Mouse (Mus musculus) embryonic facial prominence, embryonic 15.5 days (tissue): ENCODE measurements around the gene Fam171a1. TPM values are rescaled to one million over a fixed set of nuclear protein-coding genes. Genes with fewer than 3 reads are reported as not detected.

Experiments
- ATAC-seq: fragments of 200-750 bp; cut with Nextera tagmentation; 2 replicates; pipeline ENCODE4 v1.8.0; 2017; ENCODE audit warnings: low read depth, moderate TSS enrichment; ENCODE audit not compliant: insufficient number of reproducible peaks, low FRiP score, low TSS enrichment
- H3K27ac ChIP-seq: fragments of 300-500 bp; sonication (generic); replicated peaks from 2 replicates; pipeline ENCODE4 v1.5.1; 2015; ENCODE audit warnings: mild to moderate bottlenecking, inconsistent platforms
- H3K27me3 ChIP-seq: fragments of 300-500 bp; sonication (generic); 2 replicates; pipeline ENCODE4 v1.6.1; 2015; ENCODE audit warnings: inconsistent platforms
- H3K36me3 ChIP-seq: fragments of 300-500 bp; sonication (generic); 2 replicates; pipeline ENCODE4 v1.6.1; 2015; ENCODE audit warnings: mild to moderate bottlenecking, inconsistent platforms
- H3K4me1 ChIP-seq: fragments of 300-500 bp; sonication (generic); 2 replicates; pipeline ENCODE4 v1.6.1; 2015; ENCODE audit warnings: inconsistent platforms
- H3K4me2 ChIP-seq: fragments of 300-500 bp; sonication (generic); replicated peaks from 2 replicates; pipeline ENCODE4 v1.6.1; 2015; ENCODE audit warnings: mild to moderate bottlenecking, inconsistent platforms
- H3K4me3 ChIP-seq: fragments of 300-500 bp; sonication (generic); replicated peaks from 2 replicates; pipeline ENCODE4 v1.5.1; 2015; ENCODE audit warnings: mild to moderate bottlenecking, inconsistent platforms
- H3K9ac ChIP-seq: fragments of 300-500 bp; sonication (generic); 2 replicates; pipeline ENCODE4 v1.6.1; 2015; ENCODE audit warnings: inconsistent platforms
- H3K9me3 ChIP-seq: fragments of 300-500 bp; sonication (generic); replicated peaks from 2 replicates; pipeline ENCODE4 v1.6.1; 2016; ENCODE audit warnings: inconsistent platforms
- WGBS: fragments of 180-500 bp; shearing (Covaris S2); methylation state at CpG from one replicate; pipeline ENCODE4 v1.1.7; 2015; 5-methylcytosine and 5-hydroxymethylcytosine counted together
- polyA plus RNA-seq: library from polyadenylated mRNA; unstranded; fragments of >200 nt; fragmentation: Nextera tagmentation; extraction: Ambion mirVana; gene quantifications from 2 replicates; pipeline ENCODE4 v1.2.1, GENCODE M21; 2015

Gene Fam171a1
- polyA plus RNA-seq, 1 experiment from 2014 or later: 28.9 TPM

DNA sequence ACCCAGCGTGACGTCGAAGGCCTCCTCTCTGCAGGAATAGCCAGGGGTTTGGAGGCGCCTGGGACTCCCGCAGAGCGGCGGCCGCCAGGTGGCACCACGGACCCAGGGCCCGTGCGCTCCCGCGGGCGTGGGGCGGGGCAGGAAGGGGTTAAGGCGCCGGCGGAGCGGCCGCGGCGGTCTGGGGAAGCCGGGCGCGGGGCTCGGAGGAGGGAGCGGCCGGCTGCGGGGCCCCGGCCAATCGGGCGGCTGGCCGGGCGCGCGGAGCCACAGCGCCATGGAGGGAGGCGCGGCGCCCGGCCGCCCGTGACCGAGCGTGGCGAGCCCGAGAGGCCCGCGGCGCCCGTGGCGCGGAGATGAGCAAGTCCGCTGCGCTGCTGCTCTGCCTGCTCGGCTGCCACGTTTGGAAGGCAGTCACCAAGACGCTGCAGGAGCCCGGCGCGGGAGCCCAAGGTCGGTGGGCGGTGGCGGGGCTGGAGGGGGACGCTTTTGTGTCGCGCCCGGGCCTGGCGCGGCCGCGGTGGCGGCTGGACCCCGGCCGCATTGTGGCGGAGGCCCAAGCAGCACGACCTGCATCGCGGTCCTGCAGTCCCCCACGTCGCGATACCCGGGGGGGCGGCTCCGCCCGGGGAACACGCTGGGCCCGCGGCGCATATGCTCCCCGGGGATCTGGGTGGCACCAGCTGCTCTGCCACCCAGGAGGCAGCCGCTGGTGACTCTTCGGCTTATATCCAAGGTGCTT, 4.3 kb downstream of the Fam171a1 start:
- peak; percentile 90 for ATAC-seq

GRCm38 (mm10) chr2:3118969-3119368, 4.9 kb downstream of the Fam171a1 start:
- peak overlapping the region; percentile 62 for H3K4me2 ChIP-seq
- H3K4me3 ChIP-seq: peak overlapping the region; percentile 93
- under 1% methylated on average over 13 of the region's 16 CpGs for WGBS
- no peaks in the 10 kb centered on the region for H3K27me3 ChIP-seq
- H3K27ac ChIP-seq: peak overlapping the region; percentile 87; the same call in 1 of the 2 replicates
- peaks cover 24% of the 10 kb centered on the region for H3K4me1 ChIP-seq
- H3K9ac ChIP-seq: peak overlapping the region; percentile 84
- H3K36me3 ChIP-seq: no peaks in the 10 kb centered on the region
- no peak for ATAC-seq
- H3K9me3 ChIP-seq: no peaks in the 10 kb centered on the region

More for the DNA sequence above, 4.3 kb downstream of the Fam171a1 start:
- peak overlapping the region; percentile 87 for H3K27ac ChIP-seq
- no peaks in the 10 kb centered on the region for H3K27me3 ChIP-seq
- H3K9ac ChIP-seq: peak overlapping the region; percentile 84
- under 1% methylated on average over 89 of the region's 93 CpGs for WGBS
- no peaks in the 10 kb centered on the region for H3K9me3 ChIP-seq
- H3K36me3 ChIP-seq: no peaks in the 10 kb centered on the region
- H3K4me3 ChIP-seq: peak overlapping the region; percentile 93
- H3K4me1 ChIP-seq: peaks cover 28% of the 10 kb centered on the region
- peak overlapping the region; percentile 62 for H3K4me2 ChIP-seq

GRCm38 (mm10) chr2:3119371-3119935, 5.4 kb downstream of the Fam171a1 start:
- Histone ChIP-seq H3K4me2 (peak overlapping the region; percentile 62), H3K4me3 (peak overlapping the region; percentile 93), H3K4me1 (peaks cover 22% of the 10 kb centered on the region), H3K9ac (no peak overlapping the region), H3K36me3 (no peaks in the 10 kb centered on the region), H3K27ac (no peak overlapping the region), H3K9me3 (no peaks in the 10 kb centered on the region), H3K27me3 (no peaks in the 10 kb centered on the region)
- ATAC-seq: no peak
- 28% methylated on average over 4 of the region's 4 CpGs for WGBS

GRCm38 (mm10) chr2:3122571-3122970, 8.5 kb downstream of the Fam171a1 start:
- no peak overlapping the region for H3K4me3 ChIP-seq
- no peak overlapping the region for H3K27ac ChIP-seq
- no peak overlapping the region for H3K9ac ChIP-seq
- no peaks in the 10 kb centered on the region for H3K27me3 ChIP-seq
- 79% methylated on average over 4 of the region's 4 CpGs for WGBS
- H3K9me3 ChIP-seq: no peaks in the 10 kb centered on the region
- no peaks in the 10 kb centered on the region for H3K36me3 ChIP-seq
- no peak overlapping the region for H3K4me2 ChIP-seq
- no peak for ATAC-seq
- peaks cover 22% of the 10 kb centered on the region for H3K4me1 ChIP-seq

- no peak for ATAC-seq
- WGBS: 67% methylated on average over 4 of the region's 4 CpGs
- no peak overlapping the region for H3K9ac ChIP-seq
These were observed 13.3 kb downstream of the Fam171a1 start for GRCm38 (mm10) chr2:3127256-3127883.

DNA sequence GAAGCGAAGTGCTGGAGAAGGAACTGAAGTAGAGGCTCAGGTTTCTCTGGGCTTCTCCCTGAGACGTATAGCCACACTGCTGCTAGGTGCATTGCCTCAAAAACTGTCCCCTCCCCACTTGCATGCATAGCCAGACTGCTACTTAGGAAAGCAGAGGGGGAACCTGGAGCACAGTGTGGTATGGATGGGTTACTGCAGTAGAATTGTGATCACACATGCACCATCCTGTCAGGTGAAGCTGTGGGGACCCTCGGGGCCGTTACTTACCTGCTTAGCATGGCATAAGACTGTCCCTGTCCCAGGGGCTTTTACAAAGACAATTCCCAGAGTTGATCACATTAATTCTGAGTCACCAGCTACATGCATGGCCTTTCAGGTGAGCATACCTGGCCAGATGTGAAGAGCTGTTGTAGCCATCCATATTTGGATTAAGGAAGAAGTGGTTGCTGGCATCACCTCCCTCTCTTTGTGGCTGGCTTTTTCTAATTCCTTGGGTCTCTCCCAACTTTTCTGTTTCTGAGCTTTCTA, 14.4 kb downstream of the Fam171a1 start:
- WGBS: 58% methylated on average over 4 of the region's 4 CpGs
- no peak for ATAC-seq
- no peaks in the 10 kb centered on the region for H3K27me3 ChIP-seq
- 0 out of 2 replicates have a peak, but pooled peaks cover 14% of the 10 kb centered on the region for H3K4me1 ChIP-seq
- H3K9ac ChIP-seq: no peak overlapping the region
- H3K27ac ChIP-seq: no peak overlapping the region
- no peaks in the 10 kb centered on the region for H3K36me3 ChIP-seq
- no peak overlapping the region for H3K4me2 ChIP-seq
- H3K9me3 ChIP-seq: no peaks in the 10 kb centered on the region
- H3K4me3 ChIP-seq: no peak overlapping the region

More at GRCm38 (mm10) chr2:3127256-3127883, 13.3 kb downstream of the Fam171a1 start:
- H3K36me3 ChIP-seq: no peaks in the 10 kb centered on the region
- H3K4me3 ChIP-seq: no peak overlapping the region
- no peaks in the 10 kb centered on the region for H3K27me3 ChIP-seq
- no peak overlapping the region for H3K4me2 ChIP-seq
- H3K9me3 ChIP-seq: no peaks in the 10 kb centered on the region
- 0 out of 2 replicates have a peak, but pooled peaks cover 14% of the 10 kb centered on the region for H3K4me1 ChIP-seq
- H3K27ac ChIP-seq: no peak overlapping the region

- Histone ChIP-seq H3K4me1 (0 out of 2 replicates have a peak, but pooled peaks cover 14% of the 10 kb centered on the region), H3K27ac (no peak overlapping the region), H3K36me3 (no peaks in the 10 kb centered on the region), H3K9ac (no peak overlapping the region), H3K4me3 (no peak overlapping the region), H3K4me2 (no peak overlapping the region), H3K9me3 (no peaks in the 10 kb centered on the region), H3K27me3 (no peaks in the 10 kb centered on the region)
- WGBS: 65% methylated on average over 2 of the region's 2 CpGs
- no peak for ATAC-seq
These were observed 14.9 kb downstream of the Fam171a1 start for GRCm38 (mm10) chr2:3128910-3129309.

DNA sequence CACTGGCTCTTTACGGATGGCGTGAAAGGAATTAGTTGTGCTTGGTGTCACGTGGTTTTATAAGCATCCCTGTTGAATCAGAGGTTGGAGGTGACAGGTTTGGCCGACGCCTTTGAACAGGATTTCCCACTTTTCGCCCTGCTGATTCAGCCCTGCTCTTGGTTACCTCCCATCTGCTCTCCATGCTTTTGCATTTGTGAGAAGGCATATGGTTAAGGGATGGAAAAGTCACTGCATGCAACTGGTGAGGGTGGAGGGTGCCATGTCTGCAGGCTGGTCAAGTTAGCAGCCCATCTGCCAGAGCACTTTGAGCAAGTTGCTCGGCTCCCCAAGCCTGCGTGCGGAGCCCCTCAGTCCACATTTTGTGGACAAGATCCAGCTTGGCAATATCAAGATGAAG, 18.4 kb downstream of the Fam171a1 start:
- no peaks in the 10 kb centered on the region for H3K27me3 ChIP-seq
- no peak for ATAC-seq
- 58% methylated on average over 9 of the region's 9 CpGs for WGBS
- no peak overlapping the region for H3K27ac ChIP-seq
- H3K9ac ChIP-seq: no peak overlapping the region
- no peaks in the 10 kb centered on the region for H3K9me3 ChIP-seq
- H3K4me2 ChIP-seq: no peak overlapping the region
- no peak overlapping the region for H3K4me3 ChIP-seq
- peaks cover 20% of the 10 kb centered on the region; the same call in 1 of the 2 replicates for H3K4me1 ChIP-seq
- no peaks in the 10 kb centered on the region for H3K36me3 ChIP-seq

DNA sequence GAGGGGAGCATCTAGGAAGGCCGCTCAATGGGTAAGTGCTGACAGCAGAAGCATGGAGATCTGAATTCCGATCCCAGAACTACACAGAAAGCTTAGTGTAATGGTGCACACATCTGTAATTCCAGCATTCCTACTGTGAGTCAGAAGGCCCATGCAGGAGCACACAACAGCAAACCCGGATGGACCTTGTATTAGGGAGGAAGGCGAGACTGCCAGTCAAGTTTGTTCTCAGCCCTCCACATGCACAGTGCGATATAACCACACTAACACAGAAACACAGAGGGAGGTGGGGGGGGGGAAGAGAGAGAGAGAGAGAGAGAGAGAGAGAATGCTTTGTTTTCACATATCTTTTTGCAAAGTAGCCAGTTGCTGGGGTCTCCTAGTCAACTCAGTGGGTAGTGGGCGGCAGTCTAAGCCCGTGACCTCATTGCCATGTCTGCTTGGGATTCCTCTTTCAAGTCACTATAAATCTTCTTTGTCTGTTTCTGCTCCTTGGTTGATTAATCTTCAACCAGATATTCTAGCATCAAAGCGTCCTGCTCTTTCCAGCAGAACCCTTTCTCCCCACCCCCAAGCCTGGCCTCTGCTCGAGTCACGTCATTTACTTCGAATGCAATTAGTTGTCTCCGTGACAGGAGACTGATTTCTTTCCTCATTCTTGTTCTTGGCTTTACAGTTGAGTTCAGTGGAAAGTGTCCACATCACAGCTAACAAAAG, 20.7 kb downstream of the Fam171a1 start:
- WGBS: 56% methylated on average over 12 of the region's 12 CpGs
- H3K27me3 ChIP-seq: no peaks in the 10 kb centered on the region
- no peak for ATAC-seq
- no peak overlapping the region for H3K4me3 ChIP-seq
- H3K36me3 ChIP-seq: no peaks in the 10 kb centered on the region
- H3K4me2 ChIP-seq: no peak overlapping the region
- no peaks in the 10 kb centered on the region for H3K9me3 ChIP-seq
- peaks cover 28% of the 10 kb centered on the region for H3K4me1 ChIP-seq
- H3K27ac ChIP-seq: no peak overlapping the region
- H3K9ac ChIP-seq: no peak overlapping the region

- H3K4me3 ChIP-seq: no peak overlapping the region
- no peak for ATAC-seq
- peaks cover 28% of the 10 kb centered on the region for H3K4me1 ChIP-seq
- H3K27me3 ChIP-seq: no peaks in the 10 kb centered on the region
- no peak overlapping the region for H3K9ac ChIP-seq
- H3K36me3 ChIP-seq: no peaks in the 10 kb centered on the region
- no peak overlapping the region for H3K4me2 ChIP-seq
- H3K27ac ChIP-seq: no peak overlapping the region
- no peaks in the 10 kb centered on the region for H3K9me3 ChIP-seq
- 56% methylated on average over 2 of the region's 2 CpGs for WGBS
These were observed 21.3 kb downstream of the Fam171a1 start for GRCm38 (mm10) chr2:3135297-3135684.

GRCm38 (mm10) chr2:3138308-3138707, 24.3 kb downstream of the Fam171a1 start:
- no peak overlapping the region for H3K27ac ChIP-seq
- no peak for ATAC-seq
- WGBS: 46% methylated on average over 2 of the region's 2 CpGs

More at GRCm38 (mm10) chr2:3138308-3138707, 24.3 kb downstream of the Fam171a1 start:
- Histone ChIP-seq H3K9me3 (no peaks in the 10 kb centered on the region), H3K4me1 (peaks cover 28% of the 10 kb centered on the region), H3K9ac (no peak overlapping the region), H3K36me3 (no peaks in the 10 kb centered on the region), H3K4me2 (no peak overlapping the region), H3K27me3 (no peaks in the 10 kb centered on the region), H3K4me3 (no peak overlapping the region)
